Mouse (Mus musculus): ENCODE results near the gene Icam2.

DNA sequence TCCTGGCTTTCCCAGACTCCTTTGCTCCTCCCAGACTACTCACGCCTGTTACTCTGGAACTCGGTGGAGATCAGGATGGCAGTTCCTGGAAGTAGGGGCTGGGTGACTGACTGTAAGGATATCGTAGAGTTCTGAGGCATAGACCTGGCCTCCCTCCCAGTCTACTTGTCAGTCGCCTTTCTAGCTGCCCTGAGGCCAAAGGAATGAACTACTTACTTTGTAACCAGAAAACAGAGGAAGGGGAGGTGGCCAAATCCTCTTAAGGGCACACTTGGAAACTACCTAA lies 5.4 kb upstream of the Icam2 start:
- TF ChIP-seq ZMIZ1 (IDR thresholded peaks at IDR 0.05; ENCODE audit: low read depth, low read length) = no peak
- TF ChIP-seq EP300 (IDR thresholded peaks at IDR 0.05; ENCODE audit: low read depth in 1 of 2, low read length in 2 of 2) = no peak
- TF ChIP-seq RCOR1 (IDR thresholded peaks at IDR 0.05; ENCODE audit: low read depth, low read length) = no peak
- no peak for TF ChIP-seq SIN3A (IDR thresholded peaks at IDR 0.05; ENCODE audit: low read length)
- no peak for TF ChIP-seq CTCF (IDR thresholded peaks at IDR 0.05 in 2 of 3, conservative IDR thresholded peaks at IDR 0.05 in 1 of 3; ENCODE audit: control insufficient read depth in 1 of 3, insufficient read depth in 1 of 3, low read depth in 2 of 3, low read length in 3 of 3, poor library complexity in 1 of 3, severe bottlenecking in 1 of 3)
- no peak for TF ChIP-seq HCFC1 (IDR thresholded peaks at IDR 0.05; ENCODE audit: low read depth, low read length)
- no peak for TF ChIP-seq ZC3H11A (IDR thresholded peaks at IDR 0.05; ENCODE audit: low read depth, low read length)
- no peak for TF ChIP-seq POLR2A (IDR thresholded peaks at IDR 0.05; ENCODE audit: control insufficient read depth in 1 of 2, insufficient read depth in 1 of 2, low read depth in 1 of 2, low read length in 2 of 2, poor library complexity in 1 of 2)
- no peak for TF ChIP-seq POLR2AphosphoS2 (IDR thresholded peaks at IDR 0.05; ENCODE audit: low read length)
- no peak for TF ChIP-seq MEF2A (IDR thresholded peaks at IDR 0.05; ENCODE audit: extremely low read depth, insufficient replicate concordance, low read depth, low read length, poor library complexity, severe bottlenecking)
- no peak for TF ChIP-seq TAL1 (IDR thresholded peaks at IDR 0.05; ENCODE audit: low read length)
- TF ChIP-seq USF1 (IDR thresholded peaks at IDR 0.05; ENCODE audit: low read depth, low read length) = no peak
